8 mouse cellular contexts compared by ENCODE assay signal in genomic region chr13:107887366-107888230, GRCm38 (mm10).
A peak's percentile ranks its signal among the peaks of the same experiment; 100 is the strongest.
DNase-seq lines count a peak whose midpoint lies in the region; TF ChIP-seq lines count a peak whose summit lies in the region.

No protein-coding gene starts in this region.

- no peaks in the 10 kb centered on the region for H3K36me3 ChIP-seq in E14TG2a.4 (ENCODE audit: insufficient read depth, low read length)

- H3K27me3 ChIP-seq in E14TG2a.4 (ENCODE audit: insufficient read depth, low read length) = peaks cover 57% of the 10 kb centered on the region

- peak; percentile 30 for DNase-seq in adrenal gland, adult 2 months
- no peak for DNase-seq in adrenal gland, postnatal 36 days
- peak; percentile 49 for DNase-seq in forelimb bud, embryonic 11.5 days (ENCODE audit: low read depth, low spot score)
- DNase-seq in mesoderm, embryonic 11.5 days (ENCODE audit: low read depth, low spot score) = peak; percentile 49
- DNase-seq in right cerebral cortex, postnatal 25 days = no peak
- no peak for DNase-seq in cerebellum, adult 11 months
- no peak for DNase-seq in thymus, postnatal 0 days (ENCODE audit: low spot score)

- TF ChIP-seq CTCF in E14TG2a.4 (conservative IDR thresholded peaks at IDR 0.05; ENCODE audit: low read length) = no peak

- H3K4me1 ChIP-seq in E14TG2a.4 (replicated peaks; ENCODE audit: low read depth, low read length) = peaks cover 31% of the 10 kb centered on the region

- H3K9me3 ChIP-seq in E14TG2a.4 (ENCODE audit: low read length) = no peaks in the 10 kb centered on the region

- H3K4me3 ChIP-seq in E14TG2a.4 (replicated peaks; ENCODE audit: low read length) = peak overlapping the region; percentile 91

Comparison
In these comparisons a context has a peak if more than half of its experiments do, and no peak if none do; other contexts are left out.
1. DNase-seq: peak in adrenal gland, adult 2 months (single experiment), forelimb bud, embryonic 11.5 days (single experiment) and mesoderm, embryonic 11.5 days (single experiment); none in adrenal gland, postnatal 36 days (0 of 2), right cerebral cortex, postnatal 25 days (single experiment), cerebellum, adult 11 months (single experiment) and thymus, postnatal 0 days (single experiment).